Mouse (Mus musculus) midbrain, embryonic 16.5 days (tissue): Measurements from ENCODE around the gene Cisd2. TPM values are rescaled to one million over a fixed set of nuclear protein-coding genes. Genes with fewer than 3 reads are reported as not detected.
A peak's percentile ranks its signal among the peaks of the same experiment; 100 is the strongest.

Experiments
- ATAC-seq: fragments of 200-750 bp; cut with Nextera tagmentation; 2 replicates; pipeline ENCODE4 v1.8.0; 2017; ENCODE audit warnings: moderate TSS enrichment
- H3K27ac ChIP-seq: fragments of 300-500 bp; sonication (generic); 2 replicates; pipeline ENCODE4 v1.5.1; 2014; ENCODE audit warnings: mild to moderate bottlenecking, low read length, mixed read lengths
- H3K27me3 ChIP-seq: fragments of 300-500 bp; sonication (generic); 2 replicates; pipeline ENCODE4 v1.6.1; 2014; ENCODE audit warnings: low read depth, low read length, mixed read lengths; ENCODE audit not compliant: control insufficient read depth, insufficient read depth
- H3K36me3 ChIP-seq: fragments of 300-500 bp; sonication (generic); 2 replicates; pipeline ENCODE4 v1.6.1; 2014; ENCODE audit warnings: mild to moderate bottlenecking, low read length, moderate library complexity, mixed read lengths; ENCODE audit not compliant: control insufficient read depth, insufficient read depth
- H3K4me1 ChIP-seq: fragments of 300-500 bp; sonication (generic); 2 replicates; pipeline ENCODE4 v1.6.1; 2014; ENCODE audit warnings: mild to moderate bottlenecking, low read length, mixed read lengths; ENCODE audit not compliant: control insufficient read depth, insufficient read depth
- H3K4me2 ChIP-seq: fragments of 300-500 bp; sonication (generic); 2 replicates; pipeline ENCODE4 v1.6.1; 2014; ENCODE audit warnings: mild to moderate bottlenecking, low read length, mixed read lengths
- H3K4me3 ChIP-seq: fragments of 300-500 bp; sonication (generic); 2 replicates; pipeline ENCODE4 v1.5.1; 2014; ENCODE audit warnings: low read depth, mild to moderate bottlenecking, low read length, moderate library complexity, mixed read lengths
- H3K9ac ChIP-seq: fragments of 300-500 bp; sonication (generic); 2 replicates; pipeline ENCODE4 v1.6.1; 2014; ENCODE audit warnings: low read depth, low read length, mixed read lengths
- H3K9me3 ChIP-seq: fragments of 300-500 bp; sonication (generic); replicated peaks from 2 replicates; pipeline ENCODE4 v1.6.1; 2014; ENCODE audit warnings: mild to moderate bottlenecking, low read length, mixed read lengths; ENCODE audit not compliant: control insufficient read depth, poor library complexity, severe bottlenecking
- whole genome bisulfite sequencing: fragments of 180-500 bp; shearing (Covaris S2); extraction: QIAGEN DNeasy Blood & Tissue Kit; methylation state at CpG from one replicate; pipeline ENCODE4 v1.1.7; 2014; 5-methylcytosine and 5-hydroxymethylcytosine counted together
- polyA plus RNA-seq: library from polyadenylated mRNA; unstranded; fragments of >200 nt; fragmentation: Nextera tagmentation; extraction: Ambion mirVana; gene quantifications from 2 replicates; pipeline ENCODE4 v1.2.1, GENCODE M21; 2015

The Cisd2 gene
- polyA plus RNA-seq, 1 experiment from 2014 or later, result 68.8 TPM

DNA sequence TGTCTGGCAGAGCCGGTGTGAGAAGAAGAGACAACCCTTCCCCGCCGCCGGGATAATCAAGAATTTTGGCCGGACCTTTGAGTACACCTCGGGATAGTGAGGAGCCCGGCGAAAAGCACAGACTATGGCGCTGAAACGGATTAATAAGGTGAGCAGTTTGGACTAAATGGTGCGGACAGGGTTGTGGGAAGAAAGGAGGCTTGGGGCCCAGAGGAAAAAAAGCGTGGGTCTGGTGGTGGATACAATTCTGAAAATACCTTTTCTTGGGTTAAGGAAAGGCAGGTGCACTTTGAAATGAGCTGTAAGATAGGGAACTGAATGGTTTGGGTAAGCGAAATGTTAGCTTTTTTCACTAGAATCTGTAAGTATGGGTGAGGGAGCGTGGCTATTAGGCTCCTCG, 15.9 kb upstream of the Cisd2 start:
- H3K27me3 ChIP-seq, result no peaks in the 10 kb centered on the region
- H3K4me2 ChIP-seq, result peak overlapping the region; percentile 86
- H3K4me1 ChIP-seq, result peaks cover 36% of the 10 kb centered on the region
- H3K9ac ChIP-seq, result peak overlapping the region; percentile 96
- WGBS, result 3% methylated on average over 15 of the region's 15 CpGs
- no peaks in the 10 kb centered on the region; the same call in 1 of the 2 replicates for H3K36me3 ChIP-seq
- no peak for ATAC-seq
- H3K27ac ChIP-seq, result peak overlapping the region; percentile 98
- H3K4me3 ChIP-seq, result peak overlapping the region; percentile 91
- H3K9me3 ChIP-seq, result no peaks in the 10 kb centered on the region

DNA sequence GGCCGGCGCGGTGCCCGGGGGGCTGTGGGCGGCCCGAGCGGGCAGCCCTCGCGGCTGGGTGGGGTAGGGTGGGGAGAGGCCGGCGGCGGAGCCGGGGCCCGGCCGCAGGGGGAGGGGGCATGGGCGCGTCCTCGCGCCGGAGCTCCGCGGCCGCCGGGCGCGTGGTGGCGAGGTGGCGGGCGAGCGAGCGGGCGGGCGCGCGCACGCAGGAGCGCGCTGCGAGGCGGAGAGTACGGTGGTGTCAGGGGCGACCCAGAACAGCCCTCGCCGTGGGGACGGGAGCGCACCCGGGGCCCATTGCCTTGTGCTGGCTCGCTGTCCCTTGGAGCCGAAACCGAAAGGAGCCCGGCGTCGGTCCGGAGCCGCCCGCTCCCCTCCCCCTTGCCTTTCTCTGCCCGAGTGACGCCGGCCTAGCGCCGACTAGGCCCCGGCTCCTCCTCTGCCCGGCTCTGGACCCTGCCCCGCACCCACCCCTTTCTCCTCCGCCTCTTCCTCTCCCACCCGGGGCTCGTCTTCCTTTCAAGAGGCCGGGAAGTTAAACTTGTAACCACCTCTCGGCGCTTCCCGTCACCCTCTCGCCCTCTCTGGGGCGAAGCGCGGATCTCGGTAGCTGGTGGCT, 15.3 kb upstream of the Cisd2 start:
- Histone ChIP-seq H3K4me3 (peak overlapping the region; percentile 91), H3K9me3 (no peaks in the 10 kb centered on the region), H3K4me2 (peak overlapping the region; percentile 86), H3K4me1 (peaks cover 34% of the 10 kb centered on the region), H3K36me3 (no peaks in the 10 kb centered on the region; the same call in 1 of the 2 replicates), H3K9ac (peak overlapping the region; percentile 96), H3K27ac (peak overlapping the region; percentile 98), H3K27me3 (no peaks in the 10 kb centered on the region)
- WGBS, result under 1% methylated on average over 51 of the region's 76 CpGs
- peak; percentile 61 for ATAC-seq

DNA sequence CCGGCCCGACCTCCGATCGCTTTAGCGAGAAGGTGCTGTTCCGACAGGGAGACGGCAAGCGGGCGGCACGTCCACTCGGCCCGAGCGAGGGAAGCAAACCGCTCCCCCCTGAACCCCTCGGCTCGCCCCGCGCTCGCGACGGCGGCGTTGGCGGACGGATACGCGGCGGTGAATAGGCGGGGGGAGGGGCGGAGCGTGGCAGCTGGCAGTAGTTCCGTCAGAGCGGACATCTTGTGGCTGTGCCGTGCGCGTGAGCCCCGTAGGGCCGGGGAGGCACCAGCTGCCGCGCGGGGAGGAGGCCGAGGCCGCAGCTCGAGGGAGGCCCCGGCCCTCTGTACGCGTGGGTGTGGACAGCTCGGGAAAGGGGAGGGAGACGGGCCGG, 14.8 kb upstream of the Cisd2 start:
- no peaks in the 10 kb centered on the region; the same call in 1 of the 2 replicates for H3K36me3 ChIP-seq
- H3K27me3 ChIP-seq, result no peaks in the 10 kb centered on the region
- under 1% methylated on average over 28 of the region's 50 CpGs for WGBS
- H3K9me3 ChIP-seq, result no peaks in the 10 kb centered on the region
- H3K4me1 ChIP-seq, result peaks cover 30% of the 10 kb centered on the region
- peak overlapping the region; percentile 96 for H3K9ac ChIP-seq
- H3K4me3 ChIP-seq, result peak overlapping the region; percentile 91
- peak; percentile 87 for ATAC-seq
- peak overlapping the region; percentile 8; the same call in 1 of the 2 replicates for H3K4me2 ChIP-seq
- H3K27ac ChIP-seq, result peak overlapping the region; percentile 98

DNA sequence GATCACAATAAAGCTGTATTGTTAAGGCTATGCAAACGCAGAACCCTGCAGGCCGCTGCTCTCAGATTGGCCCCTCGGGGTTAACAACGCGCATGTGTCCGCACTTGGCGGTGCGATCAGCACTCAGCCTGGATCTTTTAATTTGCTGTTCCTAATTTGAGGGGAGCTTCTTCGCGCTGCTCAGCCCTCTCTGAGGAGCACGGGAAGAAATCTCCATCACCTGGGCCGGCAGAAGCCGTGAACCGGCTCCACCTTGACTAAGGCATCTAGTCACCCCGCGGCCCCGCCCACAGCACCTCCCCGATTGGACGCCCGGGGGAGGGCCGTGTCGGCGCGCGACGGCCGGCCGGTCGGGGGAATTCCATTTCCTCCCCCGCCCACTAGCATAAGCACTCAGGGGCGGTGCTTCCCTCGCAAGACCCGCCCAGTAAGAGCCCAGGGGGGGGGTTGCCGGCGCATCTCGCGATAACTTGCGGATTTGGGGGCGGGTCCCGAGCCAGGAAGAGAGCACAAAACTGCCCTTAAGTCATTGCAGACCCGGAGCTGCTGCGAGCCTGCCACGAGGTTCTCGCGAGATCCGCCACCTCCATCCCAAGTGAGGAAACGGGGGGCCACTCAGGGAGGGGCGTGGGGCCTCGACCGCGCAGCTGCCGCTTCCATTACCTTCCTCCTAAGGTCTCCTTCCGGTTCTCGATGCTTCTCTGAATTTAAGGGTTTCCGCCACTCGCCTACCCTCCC, 14.2 kb upstream of the Cisd2 start, which contains the start of gene Ube2d3:
Ube2d3 (plus strand) TSS at position 392 of the 738 bp plus-strand sequence.
- Histone ChIP-seq H3K9me3 (no peaks in the 10 kb centered on the region), H3K27ac (peak within 1 kb of the TSS; percentile 98), H3K36me3 (no peaks in the 10 kb centered on the region), H3K9ac (peak within 1 kb of the TSS; percentile 96), H3K4me3 (peak within 1 kb of the TSS; percentile 91), H3K4me2 (peak within 1 kb of the TSS; percentile 86), H3K4me1 (peaks cover 24% of the 10 kb centered on the region), H3K27me3 (no peaks in the 10 kb centered on the region)
- WGBS, result under 1% methylated on average over 55 of the region's 56 CpGs
- ATAC-seq, result peak; percentile 97

DNA sequence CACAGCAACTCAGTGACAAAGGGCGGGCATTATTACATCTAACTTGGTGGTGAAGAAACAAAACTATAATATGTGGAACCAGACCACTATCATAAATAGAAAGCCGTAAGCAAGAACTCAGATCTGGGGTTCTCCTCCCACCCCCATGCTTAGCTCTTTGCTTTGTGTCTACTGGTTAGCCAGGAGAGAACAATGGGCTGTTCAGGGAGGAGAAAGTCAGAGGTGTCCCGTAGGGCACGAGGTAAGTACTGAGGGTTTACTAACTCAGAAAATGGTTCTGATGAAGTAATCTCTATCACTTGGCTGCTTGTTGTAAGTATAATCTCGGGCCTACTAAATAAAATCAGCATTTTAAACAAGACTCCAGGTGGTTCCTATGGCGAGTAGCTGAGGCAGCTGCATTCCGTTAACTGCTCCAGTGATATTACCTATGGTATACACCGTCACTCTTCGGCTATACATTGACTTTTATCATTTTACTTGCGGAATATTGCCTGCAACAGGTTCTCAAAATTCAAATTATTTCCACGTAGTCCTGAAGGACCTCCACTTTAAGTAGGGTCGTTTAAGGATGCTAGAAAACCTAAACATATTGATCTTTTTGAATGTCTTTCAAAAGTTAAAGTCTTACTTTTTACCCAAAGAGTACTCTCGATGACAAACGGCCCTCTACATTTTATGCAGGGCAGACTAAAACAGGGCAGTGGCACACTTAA, 13.3 kb upstream of the Cisd2 start:
- H3K27me3 ChIP-seq, result no peaks in the 10 kb centered on the region
- peaks cover 20% of the 10 kb centered on the region for H3K4me1 ChIP-seq
- no peak for ATAC-seq
- peak overlapping the region; percentile 98 for H3K27ac ChIP-seq
- H3K36me3 ChIP-seq, result no peaks in the 10 kb centered on the region
- H3K9ac ChIP-seq, result peak overlapping the region; percentile 69
- peak overlapping the region; percentile 91 for H3K4me3 ChIP-seq
- no peaks in the 10 kb centered on the region for H3K9me3 ChIP-seq
- peak overlapping the region; percentile 72 for H3K4me2 ChIP-seq
- WGBS, result 32% methylated on average over 14 of the region's 14 CpGs

DNA sequence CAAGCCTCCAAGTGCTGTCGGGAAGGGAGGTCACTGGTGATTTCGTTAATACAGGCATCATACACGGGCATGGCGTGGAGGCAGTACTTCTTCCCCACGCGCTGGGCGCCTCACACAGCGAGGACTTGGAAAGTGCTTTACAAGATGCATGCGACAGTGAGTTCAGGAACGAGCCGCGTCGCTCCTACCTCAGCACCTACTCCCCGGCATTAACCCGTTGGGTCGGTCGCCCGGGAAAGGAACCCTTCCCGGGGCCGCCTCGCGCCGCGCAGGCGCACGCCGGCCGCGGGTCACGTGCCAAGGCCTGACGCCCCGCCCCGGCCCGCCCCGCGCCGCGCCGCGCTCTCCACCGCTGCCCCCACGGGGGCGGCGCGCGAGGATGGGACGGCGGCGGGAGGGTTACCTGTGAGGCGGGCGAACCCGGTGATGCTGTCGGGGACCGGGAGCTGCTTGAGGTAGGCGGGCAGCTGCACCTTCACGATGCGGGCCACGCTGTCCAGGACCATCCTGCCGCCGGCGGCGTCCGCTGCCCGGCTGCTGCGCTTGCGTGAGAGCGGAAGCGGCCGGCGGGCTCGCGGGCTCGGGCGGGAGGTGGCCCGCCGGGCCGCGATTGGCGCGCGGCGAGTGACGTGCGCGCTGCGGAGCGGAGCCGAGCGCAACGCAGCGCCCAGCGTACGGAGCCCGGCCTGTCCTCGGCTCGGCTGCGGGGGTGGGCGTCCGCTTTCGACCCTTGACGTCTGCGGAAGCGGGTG, 693 bp downstream of the Cisd2 start:
- no peaks in the 10 kb centered on the region for H3K36me3 ChIP-seq
- H3K4me1 ChIP-seq, result peaks cover 23% of the 10 kb centered on the region
- no peaks in the 10 kb centered on the region for H3K27me3 ChIP-seq
- peak overlapping the region; percentile 77 for H3K4me3 ChIP-seq
- under 1% methylated on average over 72 of the region's 103 CpGs for WGBS
- ATAC-seq, result peak; percentile 99
- H3K9me3 ChIP-seq, result no peaks in the 10 kb centered on the region
- peak overlapping the region; percentile 99 for H3K27ac ChIP-seq
- peak overlapping the region; percentile 85 for H3K9ac ChIP-seq
- H3K4me2 ChIP-seq, result peak overlapping the region; percentile 82

DNA sequence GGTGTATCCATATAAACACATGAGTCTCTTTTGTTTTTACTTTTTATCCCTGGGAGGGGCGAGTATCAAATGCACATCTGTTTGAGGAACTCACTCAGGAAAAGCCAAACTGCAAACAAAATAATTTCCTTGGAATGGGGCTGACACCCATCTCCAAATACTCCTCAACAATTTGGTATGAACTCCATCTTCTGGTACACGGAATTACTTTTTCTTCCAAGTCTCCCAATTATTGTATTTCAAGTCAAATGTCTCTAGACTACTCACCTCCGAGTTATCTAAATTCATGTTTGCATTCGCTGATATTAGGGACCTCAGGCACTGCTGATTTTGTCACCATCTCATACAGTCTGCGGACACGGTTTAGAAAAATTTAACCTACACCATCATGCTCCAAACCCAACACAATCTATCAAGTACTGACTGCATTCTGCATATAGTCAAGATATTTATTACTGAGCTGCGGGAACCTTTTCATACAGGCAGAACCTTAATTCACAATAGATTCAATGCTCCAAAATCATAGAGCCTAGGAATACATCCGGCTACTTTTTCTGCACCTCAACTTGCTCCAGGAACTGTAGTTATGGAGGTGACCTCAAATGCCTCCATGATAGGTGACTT, 1.4 kb downstream of the Cisd2 start:
- no peaks in the 10 kb centered on the region for H3K27me3 ChIP-seq
- H3K27ac ChIP-seq, result peak overlapping the region; percentile 99
- ATAC-seq, result no peak
- peak overlapping the region; percentile 77 for H3K4me3 ChIP-seq
- H3K4me2 ChIP-seq, result peak overlapping the region; percentile 55
- WGBS, result 31% methylated on average over 8 of the region's 8 CpGs
- H3K36me3 ChIP-seq, result no peaks in the 10 kb centered on the region
- H3K9ac ChIP-seq, result peak overlapping the region; percentile 85
- H3K9me3 ChIP-seq, result no peaks in the 10 kb centered on the region
- H3K4me1 ChIP-seq, result peaks cover 23% of the 10 kb centered on the region

DNA sequence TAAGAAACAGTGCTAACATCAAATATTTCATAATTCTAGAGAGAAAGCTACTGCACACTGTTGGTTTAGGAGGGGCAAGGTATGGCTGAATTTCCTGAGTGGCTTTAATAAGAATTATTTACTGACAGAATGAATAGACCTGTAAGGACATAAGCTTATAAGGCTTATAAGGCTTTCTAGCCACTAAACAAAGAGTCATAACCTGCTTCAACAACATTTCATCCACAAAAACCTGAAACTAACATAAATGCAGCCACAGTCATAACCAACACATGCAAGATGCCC, 2.5 kb downstream of the Cisd2 start:
- H3K36me3 ChIP-seq, result no peaks in the 10 kb centered on the region
- H3K4me1 ChIP-seq, result peaks cover 23% of the 10 kb centered on the region
- no peaks in the 10 kb centered on the region for H3K27me3 ChIP-seq
- no peak overlapping the region for H3K27ac ChIP-seq
- H3K9me3 ChIP-seq, result no peaks in the 10 kb centered on the region
- H3K4me2 ChIP-seq, result no peak overlapping the region
- no peak overlapping the region for H3K4me3 ChIP-seq
- no peak overlapping the region for H3K9ac ChIP-seq
- ATAC-seq, result no peak
